Mouse (Mus musculus) small intestine, adult 2 months (tissue): ENCODE measurements around the gene Hist2h2ab.

Source experiments
- CTCF ChIP-seq: fragments of 200-500 bp; IDR thresholded peaks from 2 replicates; pipeline ENCODE4 v1.5.1; 2012; ENCODE audit warnings: low read depth, mild to moderate bottlenecking, control low read depth, inconsistent platforms, low read length, moderate library complexity, mixed read lengths; ENCODE audit not compliant: insufficient replicate concordance, insufficient read length; ENCODE audit errors: extremely low read depth
- POLR2A ChIP-seq: fragments of 200-500 bp; IDR thresholded peaks from 2 replicates; pipeline ENCODE4 v1.6.1; 2012; ENCODE audit warnings: low read depth, mild to moderate bottlenecking, control low read depth, inconsistent platforms, low read length, moderate library complexity

- TF ChIP-seq POLR2A (no peak), CTCF (no peak)
These were observed 10.7 kb downstream of the Hist2h2ab start for GRCm38 (mm10) chr3:96230404-96230803.
